ENCODE assay signal across 16 mouse cellular contexts in genomic region chr17:81319605-81320004, GRCm38 (mm10).
DNase-seq lines count a peak whose midpoint lies in the region; ATAC-seq and TF ChIP-seq lines count a peak whose summit lies in the region.
"Had no signal": no experiment of that assay in that cellular context is flagged by ENCODE, and none has a peak within 500 bp of the region (broad histone marks: within the 10 kb centered on the region; RNA-seq: fewer than 3 reads in every experiment).

No protein-coding gene starts in this region.

- H3K4me3 ChIP-seq in kidney, postnatal 0 days (replicated peaks; ENCODE audit: low read depth, low read length), result no peak overlapping the region
- H3K4me3 ChIP-seq in kidney, embryonic 15.5 days (replicated peaks), result no peak overlapping the region
- no peak overlapping the region for H3K4me3 ChIP-seq in lung, embryonic 16.5 days (ENCODE audit: low read length)
- H3K4me3 ChIP-seq: embryonic facial prominence, embryonic 13.5 days; hindbrain, embryonic 15.5 days; liver, embryonic 12.5 days; megakaryocyte, embryonic 14.5 days; neural tube, embryonic 15.5 days; stomach, embryonic 15.5 days had no signal

- H3K36me3 ChIP-seq in kidney, postnatal 0 days (ENCODE audit: insufficient read depth, low read length), result no peaks in the 10 kb centered on the region
- H3K36me3 ChIP-seq in kidney, embryonic 15.5 days, result no peaks in the 10 kb centered on the region
- no peaks in the 10 kb centered on the region for H3K36me3 ChIP-seq in lung, embryonic 16.5 days (ENCODE audit: control insufficient read depth, insufficient read depth, low read length)
- H3K36me3 ChIP-seq: embryonic facial prominence, embryonic 13.5 days; hindbrain, embryonic 15.5 days; liver, embryonic 12.5 days; neural tube, embryonic 15.5 days; stomach, embryonic 15.5 days had no signal

- 62% methylated on average over 2 of the region's 2 CpGs for WGBS in kidney, postnatal 0 days
- 80% methylated on average over 2 of the region's 2 CpGs for WGBS in kidney, embryonic 15.5 days
- WGBS in lung, embryonic 16.5 days, result 41% methylated on average over 2 of the region's 2 CpGs

- no peaks in the 10 kb centered on the region for H3K27me3 ChIP-seq in kidney, postnatal 0 days (ENCODE audit: insufficient read depth, low read length)
- H3K27me3 ChIP-seq in kidney, embryonic 15.5 days, result no peaks in the 10 kb centered on the region
- H3K27me3 ChIP-seq in lung, embryonic 16.5 days (ENCODE audit: control insufficient read depth, insufficient read depth, low read depth, low read length), result no peaks in the 10 kb centered on the region
- H3K27me3 ChIP-seq: embryonic facial prominence, embryonic 13.5 days; hindbrain, embryonic 15.5 days; liver, embryonic 12.5 days; megakaryocyte, embryonic 14.5 days; neural tube, embryonic 15.5 days; stomach, embryonic 15.5 days had no signal

- no peak for ATAC-seq in kidney, postnatal 0 days (replicated peaks; ENCODE audit: low FRiP score, low read depth)
- no peak for ATAC-seq in kidney, embryonic 15.5 days (replicated peaks; ENCODE audit: low FRiP score)
- peak; percentile 51; the same call in 1 of the 2 replicates for ATAC-seq in lung, embryonic 16.5 days (ENCODE audit: low read depth)
- ATAC-seq: liver, embryonic 12.5 days had no signal

- no peak overlapping the region for H3K4me2 ChIP-seq in kidney, postnatal 0 days (ENCODE audit: low read length)
- no peak overlapping the region for H3K4me2 ChIP-seq in kidney, embryonic 15.5 days
- no peak overlapping the region for H3K4me2 ChIP-seq in lung, embryonic 16.5 days (ENCODE audit: low read depth, low read length)
- H3K4me2 ChIP-seq: embryonic facial prominence, embryonic 13.5 days; hindbrain, embryonic 15.5 days; liver, embryonic 12.5 days; neural tube, embryonic 15.5 days; stomach, embryonic 15.5 days had no signal

- no peaks in the 10 kb centered on the region for H3K4me1 ChIP-seq in kidney, postnatal 0 days (replicated peaks; ENCODE audit: insufficient read depth, low read length)
- H3K4me1 ChIP-seq in kidney, embryonic 15.5 days, result no peaks in the 10 kb centered on the region
- 0 out of 2 replicates have a peak, but pooled peaks cover 2% of the 10 kb centered on the region for H3K4me1 ChIP-seq in lung, embryonic 16.5 days (replicated peaks; ENCODE audit: control insufficient read depth, insufficient read depth, low read length)
- H3K4me1 ChIP-seq: embryonic facial prominence, embryonic 13.5 days; liver, embryonic 12.5 days; megakaryocyte, embryonic 14.5 days; neural tube, embryonic 15.5 days; stomach, embryonic 15.5 days had no signal

- H3K27ac ChIP-seq in kidney, postnatal 0 days, result no peak overlapping the region
- H3K27ac ChIP-seq in kidney, embryonic 15.5 days, result no peak overlapping the region
- no peak overlapping the region for H3K27ac ChIP-seq in lung, embryonic 16.5 days (ENCODE audit: low read length)
- H3K27ac ChIP-seq: embryonic facial prominence, embryonic 13.5 days; hindbrain, embryonic 15.5 days; liver, embryonic 12.5 days; neural tube, embryonic 15.5 days; stomach, embryonic 15.5 days had no signal

- DNase-seq in cerebellum, adult 18-20 months, result peak; percentile 16 to 19
- no peak for DNase-seq in cerebellum, adult 11-12 months
- peak; percentile 40 for DNase-seq in kidney, postnatal 0 days (ENCODE audit: low spot score)
- no peak for DNase-seq in lung, postnatal 14 days
- DNase-seq in right cerebral cortex, postnatal 10 days (ENCODE audit: low spot score in 2 of 2), result peak; percentile 51 to 57
- DNase-seq in yolk sac, embryonic 10.5 days (ENCODE audit: low spot score), result no peak
- DNase-seq: adrenal gland, adult 2 months; heart, adult 11 months had no signal

- no peak for TF ChIP-seq CTCF in kidney, postnatal 0 days (IDR thresholded peaks at IDR 0.05; ENCODE audit: low read depth)

- H3K9me3 ChIP-seq in kidney, postnatal 0 days (replicated peaks; ENCODE audit: low read length), result no peaks in the 10 kb centered on the region
- no peaks in the 10 kb centered on the region for H3K9me3 ChIP-seq in kidney, embryonic 15.5 days (replicated peaks)
- H3K9me3 ChIP-seq in lung, embryonic 16.5 days (ENCODE audit: control insufficient read depth, low read length), result no peaks in the 10 kb centered on the region
- H3K9me3 ChIP-seq: embryonic facial prominence, embryonic 13.5 days; hindbrain, embryonic 15.5 days; liver, embryonic 12.5 days; megakaryocyte, embryonic 14.5 days; neural tube, embryonic 15.5 days; stomach, embryonic 15.5 days had no signal

- no peak overlapping the region for H3K9ac ChIP-seq in kidney, postnatal 0 days (ENCODE audit: low read depth, low read length)
- no peak overlapping the region for H3K9ac ChIP-seq in kidney, embryonic 15.5 days
- no peak overlapping the region for H3K9ac ChIP-seq in lung, embryonic 16.5 days (ENCODE audit: low read length)
- H3K9ac ChIP-seq: embryonic facial prominence, embryonic 13.5 days; hindbrain, embryonic 15.5 days; liver, embryonic 12.5 days; neural tube, embryonic 15.5 days; stomach, embryonic 15.5 days had no signal

Comparison
In these comparisons a context has a peak if more than half of its experiments do, and no peak if none do; other contexts are left out.
1. DNase-seq: peak in cerebellum, adult 18-20 months (2 of 2), kidney, postnatal 0 days (single experiment) and right cerebral cortex, postnatal 10 days (2 of 2); none in cerebellum, adult 11-12 months (single experiment), lung, postnatal 14 days (single experiment) and yolk sac, embryonic 10.5 days (single experiment).